18 mouse cellular contexts compared by ENCODE assay signal in genomic region chrX:101451591-101451990, GRCm38 (mm10). TPM values are rescaled to one million over a fixed set of nuclear protein-coding genes. Genes with fewer than 3 reads are reported as not detected.
"Had no signal": no experiment of that assay in that cellular context is flagged by ENCODE, and none has a peak within 500 bp of the region (broad histone marks: within the 10 kb centered on the region; RNA-seq: fewer than 3 reads in every experiment).

No protein-coding gene starts in this region.

- H3K9ac ChIP-seq: limb, embryonic 12.5 days; liver, embryonic 13.5 days; liver, postnatal 0 days; midbrain, embryonic 15.5 days; neural tube, embryonic 12.5 days; stomach, embryonic 15.5 days had no signal

- H3K27me3 ChIP-seq: liver, embryonic 13.5 days; midbrain, embryonic 15.5 days; neural tube, embryonic 12.5 days; stomach, embryonic 15.5 days had no signal

- DNase-seq: kidney, adult 9 months; kidney, postnatal 10 days; kidney, postnatal 4 days; liver; liver, embryonic 13.5 days; liver, postnatal 0 days; lung, postnatal 36 days; right cerebral cortex, postnatal 4 days; thymus, adult 2 months; thymus, postnatal 25 days had no signal

- H3K9me3 ChIP-seq: limb, embryonic 12.5 days; liver, embryonic 13.5 days; midbrain, embryonic 15.5 days; neural tube, embryonic 12.5 days; stomach, embryonic 15.5 days had no signal

- ATAC-seq: liver, postnatal 0 days; midbrain, embryonic 15.5 days had no signal

- H3K4me1 ChIP-seq: limb, embryonic 12.5 days; liver, embryonic 13.5 days; midbrain, embryonic 15.5 days; neural tube, embryonic 12.5 days; stomach, embryonic 15.5 days had no signal

- H3K36me3 ChIP-seq: stomach, embryonic 15.5 days had no signal

- H3K4me2 ChIP-seq: limb, embryonic 12.5 days; liver, embryonic 13.5 days; midbrain, embryonic 11.5 days; midbrain, embryonic 15.5 days; neural tube, embryonic 12.5 days; stomach, embryonic 15.5 days had no signal

- H3K27ac ChIP-seq: layer of hippocampus, adult 2 months; limb, embryonic 12.5 days; liver, embryonic 13.5 days; midbrain, embryonic 15.5 days; neural tube, embryonic 12.5 days; stomach, embryonic 15.5 days had no signal

- H3K4me3 ChIP-seq: layer of hippocampus, adult 2 months; limb, embryonic 12.5 days; liver, embryonic 13.5 days; midbrain, embryonic 15.5 days; neural tube, embryonic 12.5 days; stomach, embryonic 15.5 days had no signal

RNA-seq across cellular contexts. Expression of gene Itgb1bp2, which starts 2.7 kb away (rescaled TPM):
- total RNA-seq: monocyte, adult 5-6 weeks had no signal
- polyA plus RNA-seq: testis, adult 2 months had no signal
